Mouse (Mus musculus) stomach, postnatal 0 days (tissue): ENCODE results near the gene Ndufv3.

Source experiments
- CTCF ChIP-seq: IDR thresholded peaks from 2 replicates; pipeline ENCODE4 v1.5.1; 2016; ENCODE audit warnings: antibody characterized with exemption, low read depth, mild to moderate bottlenecking, moderate library complexity
- EP300 ChIP-seq: optimal IDR thresholded peaks from 2 replicates; pipeline ENCODE3; 2016; ENCODE audit warnings: antibody characterized with exemption

DNA sequence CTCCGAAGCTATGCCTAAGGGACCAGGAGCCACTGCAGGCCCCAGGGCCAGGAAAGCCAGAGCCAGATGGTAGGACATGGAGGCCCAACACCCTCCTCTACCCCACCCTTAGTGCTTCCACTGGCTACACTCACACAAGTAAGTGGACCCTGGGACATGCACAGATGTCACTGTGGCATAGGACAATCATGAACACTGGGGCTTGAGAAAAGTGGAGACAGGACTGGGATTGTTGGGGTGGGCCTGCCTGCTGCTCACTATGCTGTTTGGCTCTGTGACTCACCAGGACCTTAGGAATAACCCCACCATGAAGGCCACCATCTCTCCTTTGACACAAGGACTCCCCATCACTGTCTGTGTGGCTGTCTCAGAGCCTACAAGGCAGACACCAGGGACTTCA is 24.9 kb upstream of the Ndufv3 start:
- TF ChIP-seq CTCF (no peak), EP300 (no peak)
